Comparison of ENCODE assay signal across 8 mouse cellular contexts in genomic region chr1:179545768-179546550, GRCm38 (mm10). TPM values are rescaled to one million over a fixed set of nuclear protein-coding genes. Genes with fewer than 3 reads are reported as not detected.
DNase-seq lines count a peak whose midpoint lies in the region; ATAC-seq and TF ChIP-seq lines count a peak whose summit lies in the region.
"Not testable (repeated sequence)": the region's sequence is repeated elsewhere in the genome, so short reads cannot be mapped to it uniquely, and the experiment has no call there.

TSS of gene Tfb2m (minus strand) at chr1:179546267.
TSS of gene Cnst (plus strand) at chr1:179546370.

- dilution Hi-C loops in CH12.LX (cut with MboI; ENCODE audit: extremely low pct_ligation_motif_present, extremely low pct_unique_long_range_greater_than_20kb, low sequenced_read_pairs), result not testable (repeated sequence)

- WGBS in forebrain, embryonic 12.5 days, result under 1% methylated on average over 69 of the region's 69 CpGs
- WGBS in heart, postnatal 0 days, result under 1% methylated on average over 66 of the region's 69 CpGs
- WGBS in liver, embryonic 16.5 days (ENCODE audit: insufficient replicate concordance), result under 1% methylated on average over 69 of the region's 69 CpGs
- WGBS in neural tube, embryonic 13.5 days, result under 1% methylated on average over 69 of the region's 69 CpGs

- H3K79me2 ChIP-seq in CH12.LX (replicated peaks; ENCODE audit: control insufficient read depth, extremely low read depth, insufficient read depth, poor library complexity, severe bottlenecking), result peaks cover 37% of the 10 kb centered on the region

- peaks cover 8 to 36% of the 10 kb centered on the region in 2 experiments for H3K36me3 ChIP-seq in CH12.LX (replicated peaks in 1 of 2; ENCODE audit: control insufficient read depth in 1 of 2, insufficient read depth in 1 of 2, low read length in 1 of 2)
- not testable (repeated sequence) for H3K36me3 ChIP-seq in forebrain, embryonic 12.5 days (replicated peaks); liver, embryonic 16.5 days (ENCODE audit: control insufficient read depth, insufficient read depth); neural tube, embryonic 13.5 days; testis, adult 2 months (ENCODE audit: control insufficient read depth, insufficient read depth, low read length)
- peaks cover 14% of the 10 kb centered on the region; the same call in 1 of the 2 replicates for H3K36me3 ChIP-seq in heart, postnatal 0 days (replicated peaks; ENCODE audit: control insufficient read depth, insufficient read depth, low read length)

- not testable (repeated sequence) for TF ChIP-seq RAD21 in CH12.LX (IDR thresholded peaks at IDR 0.05; ENCODE audit: low read depth, low read length)

- peak; percentile 48; the same call in 1 of the 2 replicates for TF ChIP-seq POLR2A in CH12.LX (IDR thresholded peaks at IDR 0.05; ENCODE audit: low read depth, low read length)
- TF ChIP-seq POLR2A in testis, adult 2 months (IDR thresholded peaks at IDR 0.05; ENCODE audit: control insufficient read depth, low read depth, low read length), result 0 out of 2 replicates have a peak, but pooled peaks have one; percentile 13

- peak within 1 kb of the TSS; percentile 79 for H3K9ac ChIP-seq in CH12.LX (ENCODE audit: insufficient read depth, low read depth)
- peak within 1 kb of the TSS; percentile 78 for H3K9ac ChIP-seq in forebrain, embryonic 12.5 days
- peak within 1 kb of the TSS; percentile 78 for H3K9ac ChIP-seq in heart, postnatal 0 days (replicated peaks; ENCODE audit: low read depth, low read length)
- peak within 1 kb of the TSS; percentile 95 for H3K9ac ChIP-seq in liver, embryonic 16.5 days (ENCODE audit: low read depth, low read length)
- peak within 1 kb of the TSS; percentile 84 for H3K9ac ChIP-seq in neural tube, embryonic 13.5 days

- in situ Hi-C loops in CH12.LX (cut with MboI; ENCODE audit: low pct_ligation_motif_present, low pct_unique_long_range_greater_than_20kb, low sequenced_read_pairs), result not testable (repeated sequence)

- peak within 1 kb of the TSS; percentile 97 for H3K4me2 ChIP-seq in CH12.LX (ENCODE audit: insufficient read depth, low read depth, poor library complexity, severe bottlenecking)
- peak within 1 kb of the TSS; percentile 77 for H3K4me2 ChIP-seq in forebrain, embryonic 12.5 days
- peak within 1 kb of the TSS; percentile 79 for H3K4me2 ChIP-seq in heart, postnatal 0 days (ENCODE audit: low read depth, low read length)
- peak within 1 kb of the TSS; percentile 83 for H3K4me2 ChIP-seq in liver, embryonic 16.5 days (ENCODE audit: low read depth, low read length)
- peak within 1 kb of the TSS; percentile 84 for H3K4me2 ChIP-seq in neural tube, embryonic 13.5 days

- ATAC-seq in forebrain, embryonic 12.5 days (ENCODE audit: low FRiP score), result peak; percentile 100
- peak; percentile 99 for ATAC-seq in heart, postnatal 0 days (ENCODE audit: insufficient read depth, low read depth)
- ATAC-seq in liver, embryonic 16.5 days (ENCODE audit: low read depth), result peak; percentile 98
- ATAC-seq in neural tube, embryonic 13.5 days (ENCODE audit: low read depth), result peak; percentile 99

- H3K27me3 ChIP-seq in CH12.LX (replicated peaks); forebrain, embryonic 12.5 days; heart, postnatal 0 days (ENCODE audit: control insufficient read depth, insufficient read depth, low read length); liver, embryonic 16.5 days (ENCODE audit: control insufficient read depth, insufficient read depth, low read depth, low read length); neural tube, embryonic 13.5 days; testis, adult 2 months (ENCODE audit: control insufficient read depth, insufficient read depth, low read length): not testable (repeated sequence)

- H3K4me3 ChIP-seq in CH12.LX (replicated peaks in 1 of 3; ENCODE audit: low read depth in 2 of 3, low read length in 2 of 3, poor library complexity in 1 of 3), result peak within 1 kb of the TSS; percentile 83 to 89 (median 88)
- peak within 1 kb of the TSS; percentile 80 for H3K4me3 ChIP-seq in forebrain, embryonic 12.5 days (replicated peaks)
- peak within 1 kb of the TSS; percentile 92 for H3K4me3 ChIP-seq in heart, postnatal 0 days (ENCODE audit: low read depth, low read length)
- peak within 1 kb of the TSS; percentile 96 for H3K4me3 ChIP-seq in liver, embryonic 16.5 days (ENCODE audit: low read depth, low read length)
- peak within 1 kb of the TSS; percentile 77 for H3K4me3 ChIP-seq in neural tube, embryonic 13.5 days
- peak within 1 kb of the TSS; percentile 90 for H3K4me3 ChIP-seq in testis, adult 2 months (ENCODE audit: control insufficient read depth, low read depth, low read length)

- H3K27ac ChIP-seq in CH12.LX (ENCODE audit: insufficient read depth, low read depth), result peak within 1 kb of the TSS; percentile 38; the same call in 1 of the 2 replicates
- peak within 1 kb of the TSS; percentile 96 for H3K27ac ChIP-seq in forebrain, embryonic 12.5 days
- peak within 1 kb of the TSS; percentile 93 for H3K27ac ChIP-seq in heart, postnatal 0 days (ENCODE audit: low read depth)
- H3K27ac ChIP-seq in liver, embryonic 16.5 days (ENCODE audit: low read length), result peak within 1 kb of the TSS; percentile 98
- H3K27ac ChIP-seq in neural tube, embryonic 13.5 days (replicated peaks), result peak within 1 kb of the TSS; percentile 96
- peak within 1 kb of the TSS; percentile 87 for H3K27ac ChIP-seq in testis, adult 2 months (ENCODE audit: control insufficient read depth, insufficient read depth, low read depth, low read length)

- peak; percentile 98 for DNase-seq in CH12.LX (ENCODE audit: extremely low read depth)
- peak; percentile 99 for DNase-seq in c-Kit-positive CD71-positive TER-119-negative erythroid progenitor cells, embryonic 14.5 days (ENCODE audit: low read depth)
- DNase-seq in heart, postnatal 0 days (ENCODE audit: low spot score), result peak; percentile 99
- peak; percentile 98 to 99 for DNase-seq in kidney, postnatal 4 days

- TF ChIP-seq EP300 in CH12.LX (IDR thresholded peaks at IDR 0.05; ENCODE audit: low read length); heart, postnatal 0 days (IDR thresholded peaks at IDR 0.05; ENCODE audit: low read depth): not testable (repeated sequence)

- not testable (repeated sequence) for H3K9me3 ChIP-seq in CH12.LX (replicated peaks; ENCODE audit: low read length); forebrain, embryonic 12.5 days; heart, postnatal 0 days (replicated peaks; ENCODE audit: control insufficient read depth, low read length); liver, embryonic 16.5 days (replicated peaks; ENCODE audit: control insufficient read depth, low read length); neural tube, embryonic 13.5 days

- TF ChIP-seq CTCF in CH12.LX (conservative IDR thresholded peaks at IDR 0.05 in 1 of 2, IDR thresholded peaks at IDR 0.05 in 1 of 2; ENCODE audit: low read depth in 2 of 2, low read length in 2 of 2); heart, postnatal 0 days (IDR thresholded peaks at IDR 0.05; ENCODE audit: low read depth); testis, adult 2 months (IDR thresholded peaks at IDR 0.05; ENCODE audit: control insufficient read depth, insufficient read depth, insufficient replicate concordance, low read depth, low read length): not testable (repeated sequence)

- peaks cover 11 to 54% of the 10 kb centered on the region in 2 experiments for H3K4me1 ChIP-seq in CH12.LX (ENCODE audit: control insufficient read depth in 1 of 2, insufficient read depth in 2 of 2)
- H3K4me1 ChIP-seq in forebrain, embryonic 12.5 days, result peaks cover 28% of the 10 kb centered on the region
- peaks cover 25% of the 10 kb centered on the region for H3K4me1 ChIP-seq in heart, postnatal 0 days (ENCODE audit: control insufficient read depth, insufficient read depth)
- peaks cover 44% of the 10 kb centered on the region for H3K4me1 ChIP-seq in liver, embryonic 16.5 days (ENCODE audit: control insufficient read depth, low read depth, low read length)
- peaks cover 32% of the 10 kb centered on the region for H3K4me1 ChIP-seq in neural tube, embryonic 13.5 days (replicated peaks)
- not testable (repeated sequence) for H3K4me1 ChIP-seq in testis, adult 2 months (ENCODE audit: control insufficient read depth, insufficient read depth, low read length)

TF ChIP-seq in CH12.LX, 34 proteins besides CTCF, POLR2A, EP300 and RAD21 (continues in another document):
- TF ChIP-seq MYC (IDR thresholded peaks at IDR 0.05; ENCODE audit: low read depth, low read length) (peak; percentile 97), MXI1 (IDR thresholded peaks at IDR 0.05; ENCODE audit: low read depth, low read length) (peak; percentile 98), ZMIZ1 (IDR thresholded peaks at IDR 0.05; ENCODE audit: low read depth, low read length) (peak; percentile 47; the same call in 1 of the 2 replicates), SIN3A (IDR thresholded peaks at IDR 0.05; ENCODE audit: low read length) (peak; percentile 95)

RNA-seq across cellular contexts. Expression of gene Tfb2m, which starts in this region (rescaled TPM):
- total RNA-seq in CH12.LX (2012; rRNA removed) (13.1 and 16.2 TPM in 2 replicates), CH12.LX (2014; rRNA removed) (47.7 and 53.1 TPM in 2 replicates)
- polyA plus RNA-seq in CH12.LX (2012; ENCODE audit: insufficient read length, low read depth), result 38.5 and 48.3 TPM in 2 replicates
- polyA plus RNA-seq in forebrain, embryonic 12.5 days (2016; fragmentation: Nextera tagmentation; extraction: Ambion mirVana), result 33.6 and 33.7 TPM in 2 replicates
- total RNA-seq in heart, postnatal 0 days (2014; rRNA removed; ENCODE audit: low replicate concordance), result 15.9 and 20.4 TPM in 2 replicates
- polyA plus RNA-seq in heart, postnatal 0 days (2015; fragmentation: Nextera tagmentation; extraction: Ambion mirVana), result 34.7 and 37.3 TPM in 2 replicates
- 7.7 and 10.0 TPM in 2 replicates for polyA plus RNA-seq in liver, embryonic 16.5 days (2015; fragmentation: Nextera tagmentation; extraction: Ambion mirVana)
- polyA plus RNA-seq in neural tube, embryonic 13.5 days (2015; fragmentation: Nextera tagmentation; extraction: Ambion mirVana), result 33.9 and 35.5 TPM in 2 replicates
- 4.9 and 6.7 TPM in 2 replicates for polyA plus RNA-seq in testis, adult 2 months (2012; rRNA removed)

RNA-seq across cellular contexts. Expression of gene Cnst, which starts in this region (rescaled TPM):
- 9.2 and 10.2 TPM in 2 replicates for total RNA-seq in CH12.LX (2012; rRNA removed)
- total RNA-seq in CH12.LX (2014; rRNA removed), result 8.5 and 9.3 TPM in 2 replicates
- 7.8 and 7.9 TPM in 2 replicates for polyA plus RNA-seq in CH12.LX (2012; ENCODE audit: insufficient read length, low read depth)
- 26.9 and 29.0 TPM in 2 replicates for polyA plus RNA-seq in forebrain, embryonic 12.5 days (2016; fragmentation: Nextera tagmentation; extraction: Ambion mirVana)
- total RNA-seq in heart, postnatal 0 days (2014; rRNA removed; ENCODE audit: low replicate concordance), result 21.4 and 33.7 TPM in 2 replicates
- 19.6 and 21.5 TPM in 2 replicates for polyA plus RNA-seq in heart, postnatal 0 days (2015; fragmentation: Nextera tagmentation; extraction: Ambion mirVana)
- polyA plus RNA-seq in liver, embryonic 16.5 days (2015; fragmentation: Nextera tagmentation; extraction: Ambion mirVana), result 11.6 and 11.8 TPM in 2 replicates
- 32.9 and 37.7 TPM in 2 replicates for polyA plus RNA-seq in neural tube, embryonic 13.5 days (2015; fragmentation: Nextera tagmentation; extraction: Ambion mirVana)
- polyA plus RNA-seq in testis, adult 2 months (2012; rRNA removed), result 10.3 and 11.0 TPM in 2 replicates

Comparison
In these comparisons a context has a peak if more than half of its experiments do, and no peak if none do; other contexts are left out.
1. Peak in every context shown above with its lines: DNase-seq, ATAC-seq, H3K4me3 ChIP-seq and H3K27ac ChIP-seq.
2. H3K27ac ChIP-seq: peak in every context shown above with its lines; median percentile 98 in liver, embryonic 16.5 days; 96 in forebrain, embryonic 12.5 days; 96 in neural tube, embryonic 13.5 days; 93 in heart, postnatal 0 days; 87 in testis, adult 2 months; 38 in CH12.LX.